Mouse (Mus musculus) limb, embryonic 13.5 days (tissue): Measurements from ENCODE around the gene Ralbp1. TPM values are rescaled to one million over a fixed set of nuclear protein-coding genes. Genes with fewer than 3 reads are reported as not detected.

Experiments
- ATAC-seq: fragments of 200-750 bp; cut with Nextera tagmentation; 2 replicates; pipeline ENCODE4 v1.8.0; 2017; ENCODE audit warnings: low read depth, moderate number of reproducible peaks, moderate TSS enrichment; ENCODE audit not compliant: low FRiP score
- H3K27ac ChIP-seq: fragments of 300-500 bp; sonication (generic); 2 replicates; pipeline ENCODE4 v1.5.1; 2015; ENCODE audit warnings: inconsistent platforms, mild to moderate bottlenecking, moderate library complexity
- H3K27me3 ChIP-seq: fragments of 300-500 bp; sonication (generic); 2 replicates; pipeline ENCODE4 v1.6.1; 2015; ENCODE audit warnings: mild to moderate bottlenecking, inconsistent platforms
- H3K36me3 ChIP-seq: fragments of 300-500 bp; sonication (generic); 2 replicates; pipeline ENCODE4 v1.6.1; 2015; ENCODE audit warnings: inconsistent platforms, mild to moderate bottlenecking, moderate library complexity
- H3K4me1 ChIP-seq: fragments of 300-500 bp; sonication (generic); 2 replicates; pipeline ENCODE4 v1.6.1; 2015; ENCODE audit warnings: inconsistent platforms
- H3K4me2 ChIP-seq: fragments of 300-500 bp; sonication (generic); replicated peaks from 2 replicates; pipeline ENCODE4 v1.6.1; 2015; ENCODE audit warnings: inconsistent platforms, mild to moderate bottlenecking, moderate library complexity
- H3K4me3 ChIP-seq: fragments of 300-500 bp; sonication (generic); 2 replicates; pipeline ENCODE4 v1.5.1; 2015; ENCODE audit warnings: moderate library complexity, mild to moderate bottlenecking, inconsistent platforms
- H3K9ac ChIP-seq: fragments of 300-500 bp; sonication (generic); 2 replicates; pipeline ENCODE4 v1.6.1; 2015; ENCODE audit warnings: mild to moderate bottlenecking, inconsistent platforms
- H3K9me3 ChIP-seq: fragments of 300-500 bp; sonication (generic); 2 replicates; pipeline ENCODE4 v1.6.1; 2016; ENCODE audit warnings: inconsistent platforms
- WGBS: fragments of 180-500 bp; shearing (Covaris S2); methylation state at CpG from one replicate; pipeline ENCODE4 v1.1.7; 2015; 5-methylcytosine and 5-hydroxymethylcytosine counted together
- polyA plus RNA-seq: library from polyadenylated mRNA; unstranded; fragments of >200 nt; fragmentation: Nextera tagmentation; extraction: Ambion mirVana; gene quantifications from 2 replicates; pipeline ENCODE4 v1.2.1, GENCODE M21; 2015

The Ralbp1 gene
- 81.3 and 87.3 TPM in 2 replicates for polyA plus RNA-seq

DNA sequence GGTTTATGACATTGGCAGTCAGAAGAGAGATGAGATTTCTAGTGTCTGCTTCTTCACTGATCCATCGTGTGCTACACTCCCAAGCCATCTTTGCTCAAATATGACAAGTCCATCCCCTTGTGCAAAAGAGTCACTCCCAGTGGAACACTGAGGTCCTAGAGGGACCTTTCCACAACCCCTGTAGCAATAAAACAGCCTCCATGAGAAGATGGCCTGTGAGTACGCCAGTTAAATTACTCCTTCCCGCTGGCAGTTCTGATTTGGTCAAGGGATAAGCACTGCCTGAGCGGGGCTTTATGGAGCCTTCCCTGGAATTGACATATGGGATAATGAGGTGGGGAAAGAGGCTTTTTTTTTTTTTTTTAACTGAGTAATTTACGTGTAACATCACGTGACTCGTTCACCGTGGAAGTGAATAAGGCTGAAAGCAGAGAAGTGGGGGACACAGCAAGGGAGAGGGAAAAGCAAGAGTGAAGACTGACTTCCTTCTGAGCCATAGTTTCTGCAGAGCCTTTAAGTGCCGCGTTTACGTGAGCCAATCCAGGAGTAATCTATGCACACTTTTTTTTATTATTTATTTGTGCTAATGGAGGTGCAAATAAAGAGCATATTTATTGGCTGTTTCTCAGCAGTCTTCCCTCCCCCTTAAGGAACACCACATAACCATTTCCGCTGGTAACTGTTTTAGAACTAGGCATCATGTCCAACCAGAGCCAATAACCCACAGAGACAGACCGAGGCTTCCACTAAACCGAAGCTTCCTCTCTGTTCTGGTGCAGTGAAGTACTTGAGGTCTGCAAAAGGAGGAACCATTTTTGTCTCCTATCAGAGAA, at the start of gene Ralbp1:
Gene Ralbp1, minus strand, starts transcription at position 102 of the 833 bp plus-strand sequence.
- Histone ChIP-seq H3K4me2 (peak within 1 kb of the TSS; percentile 90), H3K27ac (peak within 1 kb of the TSS; percentile 99), H3K4me3 (peak within 1 kb of the TSS; percentile 93), H3K9me3 (no peaks in the 10 kb centered on the region), H3K27me3 (no peaks in the 10 kb centered on the region), H3K9ac (peak within 1 kb of the TSS; percentile 90), H3K36me3 (no peaks in the 10 kb centered on the region), H3K4me1 (peaks cover 30% of the 10 kb centered on the region)
- ATAC-seq: no peak
- WGBS: 3% methylated on average over 14 of the region's 14 CpGs

DNA sequence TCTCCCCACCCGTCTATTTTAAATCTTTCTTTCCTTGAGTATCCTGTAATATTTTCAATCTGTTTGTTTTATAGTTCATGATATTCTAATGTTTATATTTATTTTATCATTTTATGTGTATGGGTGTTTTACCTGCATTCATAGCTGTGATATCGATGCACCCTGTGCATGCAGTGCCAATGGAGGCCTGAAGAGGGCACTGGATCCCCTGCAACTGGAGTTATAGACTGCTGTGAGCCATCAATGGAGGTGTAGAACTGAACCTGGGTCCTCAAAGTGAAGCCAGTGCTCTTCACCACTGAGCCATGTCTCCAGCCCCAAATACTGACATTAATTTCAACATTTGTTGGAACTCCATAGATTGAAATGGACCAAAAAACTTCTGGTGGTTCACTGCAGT, 48.1 kb upstream of the Ralbp1 start:
- Histone ChIP-seq H3K27ac (no peak overlapping the region), H3K4me3 (no peak overlapping the region), H3K4me1 (peaks cover 7% of the 10 kb centered on the region), H3K27me3 (no peaks in the 10 kb centered on the region), H3K36me3 (peaks cover 56% of the 10 kb centered on the region), H3K9ac (no peak overlapping the region), H3K9me3 (no peaks in the 10 kb centered on the region), H3K4me2 (no peak overlapping the region)
- ATAC-seq: no peak
- 97% methylated on average over 2 of the region's 2 CpGs for WGBS

DNA sequence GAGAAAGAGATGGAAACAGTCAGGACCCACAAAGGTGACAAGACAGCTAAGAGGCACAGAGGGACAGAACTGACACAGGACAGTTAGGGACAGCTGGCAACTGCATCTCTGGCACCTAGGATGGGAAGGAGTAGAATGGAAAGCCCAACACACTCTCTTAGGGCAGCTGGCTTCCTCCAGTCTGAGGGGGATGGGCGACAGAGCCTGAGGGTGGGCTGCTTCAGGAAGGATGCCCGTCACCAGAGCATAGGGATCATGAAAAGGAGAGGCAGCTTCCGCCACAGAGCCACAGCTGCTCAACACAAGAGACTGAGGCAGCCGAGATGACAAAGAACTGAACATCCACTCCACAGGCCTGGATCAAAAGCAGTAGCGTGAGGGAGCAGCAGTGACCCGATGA, 45.9 kb upstream of the Ralbp1 start:
- ATAC-seq: no peak
- H3K4me2 ChIP-seq: no peak overlapping the region
- no peaks in the 10 kb centered on the region for H3K9me3 ChIP-seq
- peaks cover 7% of the 10 kb centered on the region for H3K4me1 ChIP-seq
- H3K27ac ChIP-seq: no peak overlapping the region
- 63% methylated on average over 6 of the region's 6 CpGs for WGBS
- H3K36me3 ChIP-seq: peaks cover 59% of the 10 kb centered on the region
- H3K4me3 ChIP-seq: no peak overlapping the region
- no peak overlapping the region for H3K9ac ChIP-seq
- no peaks in the 10 kb centered on the region for H3K27me3 ChIP-seq

DNA sequence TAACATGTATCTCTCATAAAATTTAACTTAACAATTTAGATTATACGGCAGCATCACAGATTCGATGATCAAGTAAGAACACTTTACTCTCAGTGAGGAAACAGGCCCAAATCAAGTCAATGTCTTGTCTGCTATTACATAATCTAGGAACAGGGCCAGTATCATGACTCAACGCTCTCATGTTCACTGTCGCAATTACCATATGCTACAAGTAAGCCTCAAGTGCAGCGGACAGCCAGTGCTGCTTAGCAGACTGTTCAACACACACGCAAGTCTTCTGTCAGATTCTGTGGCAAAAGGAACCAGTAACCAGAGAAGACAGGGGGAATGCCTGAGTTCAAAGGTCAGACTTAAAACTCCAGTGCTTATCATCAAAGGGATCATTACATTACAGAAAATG, 45.4 kb upstream of the Ralbp1 start:
- no peaks in the 10 kb centered on the region for H3K9me3 ChIP-seq
- ATAC-seq: no peak
- peaks cover 7% of the 10 kb centered on the region for H3K4me1 ChIP-seq
- H3K36me3 ChIP-seq: peaks cover 59% of the 10 kb centered on the region
- no peak overlapping the region for H3K4me2 ChIP-seq
- no peak overlapping the region for H3K9ac ChIP-seq
- no peak overlapping the region for H3K27ac ChIP-seq
- no peaks in the 10 kb centered on the region for H3K27me3 ChIP-seq
- 76% methylated on average over 6 of the region's 6 CpGs for WGBS
- no peak overlapping the region for H3K4me3 ChIP-seq

DNA sequence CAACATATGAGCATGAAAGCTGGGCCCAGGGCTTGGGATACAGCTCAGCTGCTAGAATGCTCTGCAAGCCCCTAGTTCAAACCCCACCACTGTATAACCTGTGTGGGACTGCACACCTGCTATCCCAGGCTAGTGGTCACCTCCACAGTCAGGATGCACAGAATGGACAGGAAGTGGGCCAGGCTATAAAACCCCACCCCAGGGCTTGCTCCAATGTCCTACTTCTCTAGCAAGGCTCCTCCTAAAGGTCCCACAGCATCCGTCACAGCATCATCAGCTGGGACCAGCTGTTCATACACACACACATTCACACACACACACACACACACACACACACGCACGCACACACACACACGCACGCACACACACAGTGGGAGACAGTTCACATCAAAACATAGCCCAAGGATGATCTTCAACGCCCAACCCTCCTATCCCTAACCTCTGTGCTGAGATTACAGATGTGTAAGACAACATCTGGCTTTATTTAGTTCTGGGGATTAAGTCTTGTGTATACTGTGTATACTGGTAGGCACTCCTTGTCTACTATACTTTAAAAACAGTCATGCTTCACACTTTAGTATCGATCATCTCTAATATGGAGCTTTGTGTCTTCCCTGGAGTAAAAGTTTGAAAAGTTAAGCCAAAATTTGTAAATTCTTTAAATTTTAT, 44.7 kb upstream of the Ralbp1 start:
- H3K4me3 ChIP-seq: no peak overlapping the region
- H3K36me3 ChIP-seq: peaks cover 60% of the 10 kb centered on the region
- WGBS: 85% methylated on average over 7 of the region's 7 CpGs
- no peaks in the 10 kb centered on the region for H3K9me3 ChIP-seq
- no peak overlapping the region for H3K27ac ChIP-seq
- no peak for ATAC-seq
- peaks cover 7% of the 10 kb centered on the region for H3K4me1 ChIP-seq
- no peaks in the 10 kb centered on the region for H3K27me3 ChIP-seq
- no peak overlapping the region for H3K4me2 ChIP-seq
- H3K9ac ChIP-seq: no peak overlapping the region

DNA sequence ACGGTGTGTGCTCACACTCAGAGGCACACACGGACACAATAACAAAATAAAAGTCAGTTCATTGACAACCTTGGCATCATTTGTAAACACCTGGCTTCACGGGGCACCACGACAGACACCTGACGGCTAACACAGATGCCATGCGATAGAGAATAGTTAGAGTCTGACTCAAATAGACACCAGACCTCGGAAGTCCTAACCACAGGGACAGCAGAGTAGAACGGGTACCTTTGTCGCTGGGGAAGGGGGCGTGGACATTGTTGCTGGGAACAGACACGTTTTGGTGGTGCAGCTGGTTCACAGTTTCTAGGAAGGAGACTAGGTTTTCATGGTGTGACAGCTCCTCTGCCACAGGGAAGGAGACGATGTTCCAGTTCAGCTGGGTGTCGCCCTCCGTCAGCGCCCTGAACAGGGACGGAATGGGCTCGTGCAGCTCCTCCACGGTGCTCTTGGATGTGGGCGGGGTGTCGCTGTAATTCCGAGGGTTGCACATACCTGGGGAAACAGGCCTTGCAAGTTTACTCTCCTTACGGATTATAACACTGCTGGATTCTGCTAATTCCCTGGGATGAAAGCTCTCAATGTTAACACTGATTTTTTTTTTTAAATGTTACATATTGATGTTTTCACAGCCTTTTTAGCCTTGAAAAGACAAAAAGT, 43.9 kb upstream of the Ralbp1 start:
- WGBS: 84% methylated on average over 22 of the region's 22 CpGs
- H3K27ac ChIP-seq: no peak overlapping the region
- no peaks in the 10 kb centered on the region for H3K27me3 ChIP-seq
- H3K9me3 ChIP-seq: no peaks in the 10 kb centered on the region
- H3K4me1 ChIP-seq: peaks cover 7% of the 10 kb centered on the region
- H3K4me3 ChIP-seq: no peak overlapping the region
- ATAC-seq: no peak
- no peak overlapping the region for H3K9ac ChIP-seq
- H3K4me2 ChIP-seq: no peak overlapping the region
- H3K36me3 ChIP-seq: peaks cover 64% of the 10 kb centered on the region

DNA sequence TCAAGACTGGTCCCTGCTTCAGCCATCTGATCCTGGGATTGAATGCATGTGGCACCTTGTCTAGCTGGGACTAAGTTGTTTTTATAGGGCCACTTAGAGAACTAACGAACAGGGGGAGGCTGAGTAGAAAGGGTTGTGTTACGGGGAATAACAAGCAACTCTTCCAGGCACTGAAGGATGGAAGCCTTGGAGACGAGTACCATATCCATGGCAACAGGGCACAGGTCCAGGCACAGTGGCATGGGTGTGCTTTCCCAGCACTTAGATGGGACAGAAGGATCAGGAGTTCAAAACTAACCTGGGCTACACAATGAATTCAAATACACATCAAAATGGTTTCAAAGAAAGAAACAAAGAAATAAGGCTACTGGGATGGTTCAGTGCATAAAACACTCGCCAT, 41.5 kb upstream of the Ralbp1 start:
- ATAC-seq: no peak
- Histone ChIP-seq H3K9me3 (no peaks in the 10 kb centered on the region), H3K36me3 (peaks cover 63% of the 10 kb centered on the region), H3K4me2 (no peak overlapping the region), H3K27me3 (no peaks in the 10 kb centered on the region), H3K27ac (no peak overlapping the region; the same call in 1 of the 2 replicates), H3K4me1 (peaks cover 7% of the 10 kb centered on the region), H3K9ac (no peak overlapping the region), H3K4me3 (no peak overlapping the region)
- WGBS: 59% methylated on average over 4 of the region's 4 CpGs

DNA sequence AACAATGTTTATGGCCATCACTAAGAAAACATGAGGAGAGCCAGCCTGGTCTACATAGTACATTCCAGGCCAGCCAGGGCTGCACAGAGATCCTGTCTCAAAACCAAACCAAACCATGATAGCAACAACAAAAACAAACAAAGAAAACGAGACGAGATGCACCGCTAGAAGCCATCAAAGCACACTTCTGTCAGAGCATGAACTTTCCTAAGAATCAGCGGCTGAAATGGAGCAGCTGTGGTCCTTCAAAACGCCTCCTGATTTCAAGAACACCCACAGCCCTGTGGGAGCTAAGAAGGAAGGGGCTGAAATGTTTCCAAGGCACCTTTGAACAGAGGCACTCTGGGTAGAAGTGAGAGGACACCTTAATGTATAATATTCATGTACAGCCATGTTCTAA, 38.6 kb upstream of the Ralbp1 start:
- H3K27ac ChIP-seq: no peak overlapping the region
- H3K4me2 ChIP-seq: no peak overlapping the region
- 79% methylated on average over 5 of the region's 5 CpGs for WGBS
- H3K9ac ChIP-seq: no peak overlapping the region
- no peak for ATAC-seq
- H3K4me3 ChIP-seq: no peak overlapping the region
- H3K27me3 ChIP-seq: no peaks in the 10 kb centered on the region
- H3K4me1 ChIP-seq: no peaks in the 10 kb centered on the region
- H3K9me3 ChIP-seq: no peaks in the 10 kb centered on the region
- H3K36me3 ChIP-seq: peaks cover 68% of the 10 kb centered on the region

DNA sequence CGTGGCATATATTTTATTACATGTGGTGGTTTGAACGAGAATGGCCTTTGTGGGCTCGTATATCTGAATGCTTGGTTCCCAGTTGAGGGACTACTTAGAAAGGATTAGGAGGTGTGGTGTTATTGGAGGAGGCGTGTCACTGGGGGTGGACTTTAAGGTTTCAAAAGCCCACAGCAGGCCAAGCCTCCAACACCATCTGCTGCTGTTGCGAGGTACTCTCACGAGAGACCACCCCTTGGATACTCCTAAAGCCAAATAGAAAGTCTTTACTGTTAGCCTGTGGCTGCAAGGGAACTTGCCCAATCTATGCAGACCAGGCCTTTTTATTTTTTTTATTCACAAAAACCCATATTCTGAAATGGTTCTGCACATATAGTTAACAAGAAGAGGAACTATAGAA, 36.4 kb upstream of the Ralbp1 start:
- no peaks in the 10 kb centered on the region for H3K9me3 ChIP-seq
- whole genome bisulfite sequencing: 80% methylated on average over 6 of the region's 6 CpGs
- ATAC-seq: no peak
- H3K36me3 ChIP-seq: peaks cover 59% of the 10 kb centered on the region
- 0 out of 2 replicates have a peak, but pooled peaks cover 2% of the 10 kb centered on the region for H3K4me1 ChIP-seq
- H3K9ac ChIP-seq: no peak overlapping the region
- no peak overlapping the region for H3K4me2 ChIP-seq
- H3K27ac ChIP-seq: no peak overlapping the region
- no peaks in the 10 kb centered on the region for H3K27me3 ChIP-seq
- no peak overlapping the region for H3K4me3 ChIP-seq

DNA sequence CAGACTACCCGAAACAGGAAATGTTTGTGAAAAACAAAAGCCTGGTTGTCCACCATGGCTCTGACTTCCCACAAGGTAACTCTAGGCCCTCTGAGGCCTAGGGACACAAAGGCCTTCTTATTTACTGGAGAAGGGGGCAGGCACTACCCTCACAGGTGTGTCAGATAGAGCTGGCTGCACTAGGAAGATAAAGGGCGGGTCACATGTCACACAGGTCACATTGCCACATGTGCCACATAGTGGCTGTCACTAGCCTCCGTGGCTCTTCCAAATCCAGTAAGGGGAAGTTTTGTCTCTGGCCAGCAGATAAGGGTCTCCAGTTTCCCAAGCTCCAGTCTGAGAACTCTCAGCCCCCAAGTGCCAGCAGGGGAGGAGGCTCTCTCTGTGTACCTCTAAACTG, 33.6 kb upstream of the Ralbp1 start:
- no peaks in the 10 kb centered on the region for H3K27me3 ChIP-seq
- 79% methylated on average over 3 of the region's 3 CpGs for WGBS
- no peaks in the 10 kb centered on the region for H3K9me3 ChIP-seq
- peaks cover 8% of the 10 kb centered on the region; the same call in 1 of the 2 replicates for H3K4me1 ChIP-seq
- no peak for ATAC-seq
- no peak overlapping the region for H3K4me2 ChIP-seq
- H3K36me3 ChIP-seq: peaks cover 38% of the 10 kb centered on the region
- no peak overlapping the region for H3K4me3 ChIP-seq
- no peak overlapping the region for H3K9ac ChIP-seq
- H3K27ac ChIP-seq: no peak overlapping the region

DNA sequence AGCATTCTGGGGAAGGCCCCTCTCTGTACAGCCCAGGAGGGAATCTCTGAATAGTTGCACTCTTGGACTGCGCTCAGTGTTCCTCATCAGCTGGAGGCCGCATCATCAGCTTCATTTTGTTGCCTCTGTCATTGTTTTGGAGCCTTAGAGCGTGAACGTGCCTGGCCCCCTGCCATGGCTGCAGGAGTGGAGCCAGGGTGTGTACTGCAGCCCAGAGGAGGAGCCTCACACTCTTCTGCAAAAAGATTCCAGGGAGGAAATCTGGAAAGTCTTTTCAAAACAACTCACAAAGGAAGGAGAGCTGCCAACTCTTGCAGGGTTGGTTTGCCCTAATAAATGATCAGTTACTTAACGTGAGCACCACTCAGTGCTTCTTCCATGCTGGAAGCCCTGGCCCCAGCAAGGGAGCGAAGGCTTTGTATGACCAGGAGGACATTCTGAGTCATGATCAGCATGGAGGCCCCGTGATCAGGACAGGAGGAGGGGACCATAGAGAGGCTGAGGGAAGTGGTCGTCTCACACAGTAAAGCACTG, 30.6 kb upstream of the Ralbp1 start:
- H3K4me3 ChIP-seq: no peak overlapping the region
- H3K36me3 ChIP-seq: peaks cover 12% of the 10 kb centered on the region
- 56% methylated on average over 8 of the region's 8 CpGs for WGBS
- peak; percentile 86 for ATAC-seq
- H3K27me3 ChIP-seq: no peaks in the 10 kb centered on the region
- H3K4me1 ChIP-seq: peaks cover 19% of the 10 kb centered on the region
- H3K9ac ChIP-seq: no peak overlapping the region
- H3K9me3 ChIP-seq: no peaks in the 10 kb centered on the region
- H3K27ac ChIP-seq: peak overlapping the region; percentile 87
- H3K4me2 ChIP-seq: no peak overlapping the region

DNA sequence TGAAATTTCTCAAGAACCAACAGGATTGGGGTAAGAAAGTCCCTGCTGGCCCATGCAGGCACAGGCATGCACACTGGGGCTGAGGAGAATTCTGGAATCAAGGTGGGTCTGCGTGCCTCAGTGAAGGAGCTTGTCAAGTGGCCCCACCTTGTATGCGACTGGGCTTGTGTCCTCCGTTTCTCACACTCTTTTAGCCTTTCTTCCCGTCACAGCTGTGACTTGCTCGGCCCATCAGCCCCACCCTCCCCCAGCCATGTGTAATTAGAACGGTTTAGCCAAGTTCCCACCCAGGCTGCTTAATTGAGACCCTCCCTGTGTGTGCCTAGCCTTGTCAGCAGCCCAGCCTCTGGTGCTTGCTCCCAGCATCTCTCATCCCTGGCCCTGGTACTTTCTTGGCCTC, 28.5 kb upstream of the Ralbp1 start:
- Histone ChIP-seq H3K4me1 (peaks cover 20% of the 10 kb centered on the region), H3K27me3 (no peaks in the 10 kb centered on the region), H3K9ac (no peak overlapping the region), H3K4me3 (no peak overlapping the region), H3K36me3 (peaks cover 7% of the 10 kb centered on the region), H3K4me2 (no peak overlapping the region), H3K27ac (no peak overlapping the region), H3K9me3 (no peaks in the 10 kb centered on the region)
- ATAC-seq: no peak
- WGBS: 41% methylated on average over 6 of the region's 6 CpGs
